Mouse (Mus musculus): ENCODE measurements around the gene Fam71e2.

The Fam71e2 gene

GRCm38 (mm10) chr7:4782759-4783158 lies 11.7 kb upstream of the Fam71e2 start, which contains the start of the genes Il11 and Tmem190:
Gene Il11 (minus strand): TSS chr7:4782859.
Gene Tmem190 (plus strand): TSS chr7:4782937.
- in situ Hi-C loops (cut with MboI; ENCODE audit: low pct_unique_long_range_greater_than_20kb in 1 of 2, low sequenced_read_pairs in 2 of 2, unreplicated experiment in 1 of 2), result no loop called here

- in situ Hi-C loops (cut with MboI; ENCODE audit: low pct_unique_long_range_greater_than_20kb in 1 of 2, low sequenced_read_pairs in 2 of 2, unreplicated experiment in 1 of 2), result no loop called here
Measured at GRCm38 (mm10) chr7:4782130-4782529, 11.0 kb upstream of the Fam71e2 start.

GRCm38 (mm10) chr7:4779921-4780320 lies 8.8 kb upstream of the Fam71e2 start:
- in situ Hi-C loops (cut with MboI; ENCODE audit: low pct_unique_long_range_greater_than_20kb in 1 of 2, low sequenced_read_pairs in 2 of 2, unreplicated experiment in 1 of 2), result no loop called here

GRCm38 (mm10) chr7:4777851-4778637 lies 6.9 kb upstream of the Fam71e2 start:
- in situ Hi-C loops (cut with MboI; ENCODE audit: low pct_unique_long_range_greater_than_20kb in 1 of 2, low sequenced_read_pairs in 2 of 2, unreplicated experiment in 1 of 2), result no loop called here

- in situ Hi-C loops (cut with MboI; ENCODE audit: low pct_unique_long_range_greater_than_20kb in 1 of 2, low sequenced_read_pairs in 2 of 2, unreplicated experiment in 1 of 2), result no loop called here
Measured at GRCm38 (mm10) chr7:4776861-4777830, 6.0 kb upstream of the Fam71e2 start.

GRCm38 (mm10) chr7:4776131-4776530 lies 5.0 kb upstream of the Fam71e2 start:
- in situ Hi-C loops (cut with MboI; ENCODE audit: low pct_unique_long_range_greater_than_20kb in 1 of 2, low sequenced_read_pairs in 2 of 2, unreplicated experiment in 1 of 2), result no loop called here

- in situ Hi-C loops (cut with MboI; ENCODE audit: low pct_unique_long_range_greater_than_20kb in 1 of 2, low sequenced_read_pairs in 2 of 2, unreplicated experiment in 1 of 2), result no loop called here
Measured at GRCm38 (mm10) chr7:4764946-4765710, 6.0 kb downstream of the Fam71e2 start.

- in situ Hi-C loops (cut with MboI; ENCODE audit: low pct_unique_long_range_greater_than_20kb in 1 of 2, low sequenced_read_pairs in 2 of 2, unreplicated experiment in 1 of 2), result no loop called here
Measured at GRCm38 (mm10) chr7:4759670-4760069, 11.4 kb downstream of the Fam71e2 start.

GRCm38 (mm10) chr7:4752821-4753570 lies 18.1 kb downstream of the Fam71e2 start, which contains the start of gene Cox6b2:
Gene Cox6b2 (minus strand): TSS chr7:4753094.
- in situ Hi-C loops (cut with MboI; ENCODE audit: low pct_unique_long_range_greater_than_20kb in 1 of 2, low sequenced_read_pairs in 2 of 2, unreplicated experiment in 1 of 2), result no loop called here

GRCm38 (mm10) chr7:4751971-4752820 lies 18.9 kb downstream of the Fam71e2 start:
- in situ Hi-C loops (cut with MboI; ENCODE audit: low pct_unique_long_range_greater_than_20kb in 1 of 2, low sequenced_read_pairs in 2 of 2, unreplicated experiment in 1 of 2), result no loop called here

GRCm38 (mm10) chr7:4749169-4749568 lies 21.9 kb downstream of the Fam71e2 start:
- in situ Hi-C loops (cut with MboI; ENCODE audit: low pct_unique_long_range_greater_than_20kb in 1 of 2, low sequenced_read_pairs in 2 of 2, unreplicated experiment in 1 of 2), result no loop called here

- in situ Hi-C loops (cut with MboI; ENCODE audit: low pct_unique_long_range_greater_than_20kb in 1 of 2, low sequenced_read_pairs in 2 of 2, unreplicated experiment in 1 of 2), result no loop called here
Measured at GRCm38 (mm10) chr7:4748321-4748720, 22.8 kb downstream of the Fam71e2 start.

- in situ Hi-C loops (cut with MboI; ENCODE audit: low pct_unique_long_range_greater_than_20kb in 1 of 2, low sequenced_read_pairs in 2 of 2, unreplicated experiment in 1 of 2), result no loop called here
Measured at GRCm38 (mm10) chr7:4747156-4747899, 23.8 kb downstream of the Fam71e2 start.

- in situ Hi-C loops (cut with MboI; ENCODE audit: low pct_unique_long_range_greater_than_20kb in 1 of 2, low sequenced_read_pairs in 2 of 2, unreplicated experiment in 1 of 2), result no loop called here
Measured at GRCm38 (mm10) chr7:4746326-4746980, 24.6 kb downstream of the Fam71e2 start.

GRCm38 (mm10) chr7:4744886-4745285 lies 26.2 kb downstream of the Fam71e2 start:
- in situ Hi-C loops (cut with MboI; ENCODE audit: low pct_unique_long_range_greater_than_20kb in 1 of 2, low sequenced_read_pairs in 2 of 2, unreplicated experiment in 1 of 2), result no loop called here

- in situ Hi-C loops (cut with MboI; ENCODE audit: low pct_unique_long_range_greater_than_20kb in 1 of 2, low sequenced_read_pairs in 2 of 2, unreplicated experiment in 1 of 2), result no loop called here
Measured at GRCm38 (mm10) chr7:4743354-4743753, 27.7 kb downstream of the Fam71e2 start.
